Mouse (Mus musculus) adrenal gland, postnatal 36 days (tissue): ENCODE measurements around the gene Mrpl23. TPM values are rescaled to one million over a fixed set of nuclear protein-coding genes. Genes with fewer than 3 reads are reported as not detected.

ENCODE experiments used
- DNase-seq, 2 experiments: peaks; one replicate each; pipeline ENCODE4 v3.0.0; 2021; ENCODE audit warnings: mixed read lengths in 1 of 2
- microRNA-seq: library from miRNA; unstranded; fragments of <30 nt; microRNA quantifications from one replicate; pipeline ENCODE4 v1.2.0, GENCODE M21; 2021
- total RNA-seq, 2 experiments: library from RNA; stranded (reverse); gene quantifications; 2 replicates each; pipeline ENCODE4 v1.2.3; 2021

The Mrpl23 gene
- total RNA-seq, 2 experiments from 2014 or later: 6.2 to 8.1 TPM

DNA sequence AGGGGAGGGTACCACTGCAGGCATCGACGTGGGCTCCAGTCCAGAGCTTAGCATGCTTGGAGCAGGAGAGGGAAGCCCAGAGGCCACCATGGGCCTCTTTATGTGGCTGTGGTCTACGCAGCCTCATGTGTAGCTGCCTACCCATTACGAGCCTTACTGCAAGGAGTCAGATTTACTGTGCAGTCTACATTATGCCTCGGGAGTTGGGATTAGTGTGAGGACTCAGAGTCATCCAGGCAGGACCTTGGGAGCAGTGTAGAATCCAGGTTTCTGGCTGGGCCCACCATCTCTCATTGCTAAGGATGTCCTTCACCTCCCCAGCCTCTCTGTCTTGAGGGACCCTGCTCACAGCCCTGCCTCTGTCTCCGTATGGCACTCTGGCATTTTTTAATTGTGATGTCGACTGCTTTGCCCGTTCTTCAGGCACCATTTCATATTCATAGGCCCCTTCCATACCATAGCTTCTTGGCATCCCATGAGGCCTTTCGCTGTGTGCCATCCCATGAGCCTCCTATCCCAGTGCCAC is 42.4 kb downstream of the Mrpl23 start:
- no peak for DNase-seq

DNA sequence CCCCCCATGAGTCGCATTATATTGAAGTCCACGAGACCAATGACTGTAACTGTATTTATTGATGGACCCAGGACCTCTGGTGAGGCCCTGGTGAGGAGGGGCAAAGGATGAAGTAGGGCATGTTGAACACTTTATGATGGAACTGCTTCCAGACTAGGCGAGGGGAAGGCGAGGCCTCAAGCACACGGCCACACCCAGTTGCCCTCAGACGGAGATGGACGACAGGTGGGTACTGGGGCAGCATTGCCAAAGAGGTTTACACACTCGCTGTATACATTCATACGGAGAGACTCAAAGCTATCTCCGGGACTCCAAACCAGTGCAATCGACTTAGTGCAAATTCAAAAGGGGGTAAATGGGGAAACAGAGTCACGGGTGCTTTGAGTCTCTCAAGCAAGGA is 43.0 kb downstream of the Mrpl23 start:
- DNase-seq: no peak

DNA sequence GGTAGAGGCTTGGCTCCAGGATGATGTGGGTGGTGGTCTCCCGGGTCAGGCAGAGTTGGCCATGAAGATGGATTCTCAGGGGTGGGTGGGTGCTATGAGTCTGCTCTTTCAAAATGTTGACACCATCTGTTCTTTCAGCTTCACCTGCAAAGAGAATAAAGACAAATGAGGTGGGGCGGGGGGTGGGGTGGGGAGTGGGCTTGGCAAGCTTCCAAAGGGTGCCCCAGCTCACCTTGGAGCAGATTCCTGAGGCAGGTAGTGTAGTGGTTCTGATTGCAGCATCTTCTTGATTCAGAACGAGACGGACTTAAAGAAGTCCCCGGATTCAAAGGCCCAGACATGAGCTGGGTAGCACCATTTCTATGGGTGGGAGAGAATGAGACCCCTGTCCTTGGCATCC is 43.5 kb downstream of the Mrpl23 start:
- DNase-seq: no peak

DNA sequence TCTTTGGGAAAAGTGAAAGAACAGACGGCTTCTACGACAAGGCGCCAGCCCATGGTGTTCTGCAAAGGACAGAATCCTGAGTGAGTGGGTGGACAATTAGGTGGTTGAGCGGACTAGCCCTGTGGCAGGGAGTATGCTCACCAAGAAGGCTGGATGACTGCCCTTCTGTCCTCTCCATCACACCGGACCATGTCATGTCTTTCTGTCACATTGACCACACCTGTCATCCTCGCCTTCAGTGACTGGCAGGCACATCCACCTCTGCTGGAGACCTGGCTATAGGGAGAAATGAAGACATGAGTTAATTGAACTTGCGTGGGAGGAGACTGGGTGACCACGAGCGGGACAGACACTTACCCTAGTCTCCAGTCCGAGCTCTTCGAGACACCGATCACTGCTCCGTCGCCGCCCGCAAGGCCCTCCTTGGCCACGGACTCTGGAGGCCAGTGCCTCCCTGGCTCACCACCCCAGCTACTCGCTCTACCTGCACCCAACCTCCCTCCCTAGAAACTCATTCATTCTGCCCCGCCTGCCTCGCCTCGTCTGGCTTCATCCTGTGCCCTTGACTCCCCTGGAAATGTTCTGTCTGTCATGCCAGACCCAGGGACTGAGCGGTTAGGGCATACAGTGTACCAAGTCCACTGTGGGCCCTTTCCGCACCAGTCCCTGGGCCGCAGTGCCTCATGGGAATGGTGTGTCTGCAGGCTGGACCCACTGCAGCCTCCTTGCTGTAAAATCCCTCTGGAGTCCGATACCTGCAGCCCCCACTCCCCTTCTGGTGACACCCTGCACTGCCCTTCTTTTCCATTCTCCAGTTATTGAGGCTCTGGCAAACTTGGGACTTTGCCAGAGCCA is 44.2 kb downstream of the Mrpl23 start:
- no peak for DNase-seq

DNA sequence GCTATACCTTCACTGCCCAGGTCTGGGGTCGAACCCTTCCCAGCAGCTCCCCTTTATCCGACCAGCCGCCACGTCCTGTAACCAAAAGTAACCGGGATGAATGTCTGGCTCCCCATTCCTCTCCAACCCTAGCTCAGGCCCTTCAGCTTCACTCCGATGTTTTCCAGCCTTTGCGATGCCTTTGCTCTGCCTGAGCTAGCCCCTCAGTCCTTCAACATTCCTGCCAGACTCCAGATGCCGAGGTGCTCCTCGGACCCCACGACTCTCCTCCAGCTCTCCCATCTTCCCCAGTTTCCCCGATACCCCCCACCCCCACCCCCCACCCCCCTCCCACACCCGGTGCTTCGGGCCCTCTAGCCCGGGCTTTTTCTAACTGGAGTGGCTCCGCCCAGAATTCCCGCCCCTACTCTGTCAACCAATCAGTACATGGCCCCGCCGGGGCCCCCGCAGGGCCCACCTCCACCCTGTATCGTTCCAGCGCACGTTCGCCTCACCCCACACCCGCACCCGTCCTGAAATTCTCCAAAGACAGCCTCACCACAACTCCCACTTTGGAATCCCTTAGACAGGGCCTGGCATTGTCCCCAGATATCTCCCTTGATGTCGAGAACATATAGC is 45.4 kb downstream of the Mrpl23 start:
- no peak for DNase-seq

DNA sequence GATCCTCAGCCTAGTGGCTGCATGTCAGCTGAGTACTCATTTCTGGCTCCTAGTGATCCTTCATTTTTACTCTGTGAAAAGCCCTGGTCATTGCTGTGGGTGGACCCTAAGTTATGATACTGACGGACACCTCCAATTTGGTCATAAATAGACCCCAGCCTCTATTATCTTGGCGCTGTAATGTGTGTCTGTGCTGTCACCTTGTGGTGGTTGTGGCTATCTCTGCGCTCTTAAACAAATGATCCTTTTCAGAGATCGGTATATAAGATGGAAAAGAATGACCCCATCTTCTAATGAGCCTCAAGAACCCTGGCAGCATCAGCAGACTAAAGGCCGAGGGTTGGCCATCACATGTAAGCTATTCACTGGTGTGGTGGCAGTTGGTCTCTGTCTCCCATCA is 46.6 kb downstream of the Mrpl23 start:
- DNase-seq: no peak

DNA sequence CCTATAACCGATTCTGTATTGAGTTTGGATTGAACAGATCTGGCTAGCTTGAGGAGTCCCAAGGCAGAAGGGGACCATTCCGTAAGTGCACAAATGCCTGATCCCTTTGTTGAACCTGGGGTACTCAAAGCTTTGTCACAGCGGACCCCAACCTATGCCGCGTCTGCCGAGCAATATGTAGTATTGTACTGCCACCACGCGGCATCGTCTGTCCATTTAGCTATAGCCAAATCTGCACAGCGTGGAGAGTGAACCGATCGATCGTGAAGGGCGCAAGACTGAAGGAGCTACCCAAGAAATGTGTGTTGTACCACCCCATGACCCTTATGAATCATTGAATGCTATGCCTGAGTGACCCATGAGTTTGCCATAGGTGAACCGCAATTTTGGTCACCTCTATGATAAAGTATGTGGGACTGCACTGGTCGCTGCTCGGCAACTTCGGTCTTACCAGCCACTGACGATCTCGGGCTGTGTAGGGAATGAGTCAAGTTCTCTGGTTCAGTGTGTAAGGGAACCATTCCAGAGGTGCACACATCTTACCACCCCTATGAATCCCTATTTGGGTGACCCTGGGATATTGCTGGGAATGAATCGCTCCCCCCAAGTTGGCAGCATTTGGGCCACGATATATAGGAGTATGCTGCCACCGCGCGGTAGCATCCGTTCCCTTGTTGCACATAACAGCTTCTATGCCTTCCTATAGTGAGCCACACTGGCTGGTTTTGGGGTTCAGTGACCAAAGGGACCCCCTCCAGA is 47.8 kb downstream of the Mrpl23 start:
- DNase-seq: peak; percentile 47 to 67

DNA sequence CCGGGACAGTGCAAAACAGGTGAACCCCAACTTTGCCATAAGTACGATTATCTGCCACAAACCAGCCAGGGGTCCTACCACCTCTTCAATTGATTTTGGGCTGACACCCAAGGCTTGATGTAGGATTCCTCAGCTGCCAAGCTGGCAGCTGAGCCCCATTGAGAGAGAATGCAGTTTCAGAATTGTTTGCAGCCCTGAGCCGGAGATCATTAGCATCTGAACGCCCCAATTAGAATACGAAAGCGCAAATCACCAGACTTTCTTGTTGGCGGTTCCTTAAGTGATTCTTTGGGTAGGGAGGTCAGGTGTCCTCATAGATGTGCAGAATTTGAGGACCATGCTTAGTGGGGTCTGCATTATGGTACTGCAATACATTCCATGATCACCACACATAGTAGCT is 48.7 kb downstream of the Mrpl23 start:
- DNase-seq: no peak

DNA sequence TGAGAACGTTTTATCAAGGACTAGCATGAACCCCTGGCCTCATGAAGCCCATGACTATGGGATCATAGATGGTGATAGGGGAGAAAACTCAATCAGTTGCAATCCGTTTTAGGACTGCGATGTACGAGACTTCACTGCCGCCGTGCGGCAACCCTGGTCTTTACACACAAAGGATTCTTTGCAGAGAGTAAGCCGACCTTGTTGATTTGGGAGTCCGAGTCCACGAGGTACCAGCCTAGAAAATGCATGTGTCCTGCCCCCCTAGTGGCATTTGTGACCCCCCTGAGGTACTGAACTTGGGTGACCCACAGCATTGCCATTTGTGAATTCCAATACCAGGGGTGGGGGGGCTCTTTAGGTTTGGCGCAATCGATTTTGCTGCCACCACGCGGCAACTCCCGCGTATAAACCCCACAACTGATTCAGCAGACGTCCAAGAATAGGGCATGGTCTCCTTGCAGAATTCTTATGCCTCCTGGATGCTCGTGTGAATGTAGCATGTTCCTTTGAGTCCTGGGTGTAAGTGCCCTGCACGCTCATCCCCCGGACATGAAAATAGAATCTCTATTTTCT is 49.3 kb downstream of the Mrpl23 start:
- peak; percentile 25 to 26 for DNase-seq

DNA sequence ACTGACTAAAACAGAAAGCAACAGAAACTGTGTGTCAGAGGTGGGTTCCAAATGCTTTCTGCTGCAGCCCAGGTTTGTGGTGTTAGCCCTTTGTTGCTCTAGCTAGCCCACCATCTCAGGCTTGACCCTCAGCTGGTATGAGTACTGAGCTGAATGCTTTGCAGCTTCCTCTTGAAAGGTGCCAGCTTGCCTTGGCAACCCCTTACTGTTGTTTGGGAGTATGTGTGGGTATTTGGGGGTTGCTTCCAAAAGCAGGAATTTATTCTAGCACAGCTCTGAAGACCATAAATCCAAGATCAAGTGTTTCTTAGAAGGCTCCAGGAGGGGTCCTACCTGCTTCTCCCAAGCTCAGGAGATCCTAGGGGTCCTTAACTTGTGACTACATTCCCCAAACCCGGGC is 52.4 kb downstream of the Mrpl23 start:
- no peak for DNase-seq

DNA sequence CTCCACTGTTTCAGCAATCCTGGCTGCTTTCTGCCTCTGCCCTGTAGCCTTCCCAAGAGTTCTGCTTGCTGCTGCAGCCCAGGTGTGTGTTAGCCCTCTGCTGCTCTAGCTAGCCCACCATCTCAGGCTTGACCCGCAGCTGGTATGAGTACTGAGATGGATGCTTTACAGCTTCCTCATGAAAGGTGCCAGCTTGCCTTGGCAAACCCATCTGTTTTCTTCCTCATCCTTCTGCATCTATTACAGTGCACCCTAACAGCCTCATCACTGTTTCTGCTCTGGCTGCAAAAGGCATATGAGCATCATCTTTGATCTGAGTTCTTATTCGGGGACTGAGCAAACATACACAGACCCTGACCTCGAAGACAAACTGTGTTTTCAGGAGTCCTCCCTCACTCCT is 53.4 kb downstream of the Mrpl23 start:
- DNase-seq: no peak

DNA sequence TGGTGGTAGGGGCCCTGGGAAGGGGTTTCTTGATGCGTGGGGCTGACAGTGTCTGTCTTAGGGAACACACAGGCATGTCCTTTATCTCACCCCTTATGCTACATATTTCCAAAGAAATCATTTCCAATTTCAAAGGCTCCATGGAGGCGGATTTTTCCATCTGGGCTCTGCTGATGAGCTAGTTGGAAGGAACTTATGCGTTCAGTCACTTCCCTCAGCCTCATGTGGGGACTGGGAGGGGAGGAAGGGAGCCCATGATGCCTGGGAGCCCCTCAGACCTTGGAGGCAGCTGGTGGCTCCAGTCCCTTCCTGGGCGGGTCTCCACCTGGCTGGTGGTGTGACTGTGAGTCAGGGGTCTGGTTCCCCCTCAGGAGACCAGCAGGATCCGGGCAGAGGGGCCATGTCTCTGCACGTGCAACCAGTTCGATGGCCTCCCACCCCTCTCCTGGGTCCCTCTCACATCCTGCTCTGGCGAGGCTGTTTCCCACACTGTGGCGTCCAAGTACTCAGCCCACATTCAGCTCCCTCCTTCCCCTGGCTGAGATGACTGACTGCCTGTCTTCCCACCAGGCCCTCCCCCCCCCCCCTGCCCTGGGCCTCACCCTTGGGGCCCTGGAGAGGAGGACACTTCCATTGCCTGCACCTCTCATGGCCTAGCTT is 55.9 kb downstream of the Mrpl23 start:
- no peak for DNase-seq

Small RNA genes lying within 50 kb of the gene (microRNA-seq; reads per million reads assigned to microRNA genes)
- gene Mir675: 1.00 reads per million

Other genes with a start within 250 kb of the Mrpl23 start
- gene Krtap5-1, start 235.6 kb upstream of the Mrpl23 start, total RNA-seq: not detected
- not detected for gene Krtap5-4, start 229.1 kb upstream of the Mrpl23 start, total RNA-seq
- 1 to 10 TPM; 3.0 to 4.4 TPM for gene Ifitm10, start 158.9 kb upstream of the Mrpl23 start, total RNA-seq
- gene Gm49369, start 150.0 kb upstream of the Mrpl23 start, total RNA-seq: 1 to 10 TPM; 2.6 to 3.3 TPM
- gene Ctsd, start 144.6 kb upstream of the Mrpl23 start, total RNA-seq: 1,000 to 10,000 TPM in 1 of 2 experiments, 100 to 1,000 TPM in 1; 932 to 1,123 TPM
- gene Syt8, start 97.8 kb upstream of the Mrpl23 start, total RNA-seq: not detected
- under 1 TPM; 0.50 to 0.89 TPM for gene Tnni2, start 90.9 kb upstream of the Mrpl23 start, total RNA-seq
- gene Lsp1, start 71.9 kb upstream of the Mrpl23 start, total RNA-seq: 10 to 100 TPM; 16.8 to 23.1 TPM
- 1 to 10 TPM in 1 of 2 experiments, under 1 TPM in 1; 0.40 to 1.2 TPM for gene Tnnt3, start 33.9 kb upstream of the Mrpl23 start, total RNA-seq
- gene Igf2, start 134.1 kb downstream of the Mrpl23 start, total RNA-seq: 1 to 10 TPM; 8.1 to 9.0 TPM
- not detected for gene Gm49394, start 137.3 kb downstream of the Mrpl23 start, total RNA-seq
- not detected for gene Ins2, start 210.7 kb downstream of the Mrpl23 start, total RNA-seq